Mouse (Mus musculus) CD4-positive, CD25-positive, alpha-beta regulatory T cell, adult 2 months (primary cell): ENCODE results near the gene Pbxip1.

ENCODE experiments used
- DNase-seq: peaks from one replicate; pipeline ENCODE4 v3.0.0-alpha.2; 2012; ENCODE audit warnings: low read depth, low spot score

Gene Pbxip1

DNA sequence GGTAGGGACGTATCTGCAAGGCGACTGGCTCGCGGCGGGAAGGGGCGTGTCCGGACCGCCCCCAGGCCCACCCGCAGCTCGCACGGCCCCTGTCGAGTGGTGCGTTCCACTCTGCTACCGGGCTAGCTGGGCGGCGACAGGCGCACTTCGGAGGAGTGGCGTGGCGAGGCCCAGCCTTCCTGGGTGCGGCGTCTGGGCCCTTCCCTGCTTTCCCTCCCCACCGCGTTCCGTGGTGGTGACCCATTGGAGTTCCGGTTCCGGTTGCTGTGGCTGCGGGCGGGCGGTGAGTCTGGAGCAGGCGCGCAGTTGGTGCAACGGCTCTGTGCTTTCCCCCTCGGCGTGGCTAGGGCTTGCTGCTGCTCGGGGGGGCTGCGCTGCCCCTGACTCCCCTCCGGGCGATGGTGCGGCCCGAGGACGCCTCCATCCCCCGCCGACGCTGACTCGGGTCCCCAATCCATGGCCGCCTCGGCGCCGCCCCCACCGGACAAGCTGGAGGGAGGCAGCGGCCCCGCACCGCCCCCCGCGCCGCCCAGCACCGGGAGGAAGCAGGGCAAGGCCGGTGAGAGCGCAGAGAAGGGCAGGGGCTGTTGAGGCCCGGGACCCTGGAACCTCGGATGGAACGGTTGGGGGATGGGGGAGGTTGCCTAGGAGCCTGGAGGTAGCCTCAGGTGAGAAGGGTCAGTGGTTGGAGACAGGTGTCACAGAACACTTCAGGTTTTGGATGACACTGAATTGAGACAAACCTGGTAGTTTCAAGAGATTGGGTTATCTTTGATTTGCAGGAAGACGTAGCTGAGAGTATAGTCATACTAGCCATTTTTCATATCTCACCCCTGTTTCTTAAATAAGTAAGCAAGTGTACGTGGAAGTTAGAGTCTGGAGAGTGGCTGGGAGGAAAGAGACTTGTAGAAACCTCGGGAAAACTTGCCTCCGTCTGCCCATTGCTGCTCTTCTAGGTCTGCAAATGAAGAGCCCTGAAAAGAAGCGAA is 6.0 kb upstream of the Pbxip1 start, which contains the start of gene Pygo2:
Pygo2 (plus strand) TSS at position 44 of the 989 bp plus-strand sequence.
- peak; percentile 96 for DNase-seq

- no peak for DNase-seq
Measured at GRCm38 (mm10) chr3:89432606-89433005, 3.9 kb upstream of the Pbxip1 start.

DNA sequence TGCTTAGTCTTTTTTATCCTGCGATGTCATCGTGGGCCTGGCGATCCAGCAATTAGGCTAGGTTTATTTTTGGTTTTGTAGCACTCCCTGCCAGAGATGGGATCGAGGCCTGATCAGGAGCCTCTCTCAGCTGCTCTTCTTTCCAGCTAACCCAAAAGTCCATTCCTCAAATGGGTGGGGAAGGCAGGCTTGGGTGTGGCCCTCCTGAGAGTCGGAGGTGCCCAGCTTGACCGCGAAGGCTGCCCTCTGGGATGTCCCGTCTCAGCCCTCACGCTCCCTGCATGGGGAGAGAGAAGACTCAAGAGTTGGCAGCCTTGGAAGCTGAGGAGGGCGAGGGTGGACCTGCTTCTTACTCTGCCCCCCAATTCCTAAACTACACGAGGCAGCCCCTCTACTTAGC is 2.0 kb upstream of the Pbxip1 start:
- DNase-seq = no peak

DNA sequence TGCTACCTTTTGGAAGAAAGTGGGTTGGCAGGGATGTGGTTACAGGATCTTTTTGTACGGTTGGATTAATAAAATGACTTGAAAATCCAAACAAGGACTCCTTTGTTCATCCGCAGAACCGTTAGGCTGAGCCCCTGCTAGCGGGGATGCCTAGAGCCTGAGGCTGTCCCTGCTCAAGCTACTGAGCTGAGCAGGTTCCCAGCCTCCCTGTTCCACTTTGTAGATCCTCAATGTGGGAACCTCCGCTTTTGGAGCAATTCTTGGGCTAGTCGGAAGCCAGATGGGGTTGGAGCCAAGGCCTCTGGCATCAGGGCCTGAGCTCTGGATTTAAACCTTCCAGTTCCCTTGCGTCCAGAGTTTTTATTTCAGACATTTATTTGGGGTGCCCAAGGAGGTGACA is 1.5 kb upstream of the Pbxip1 start:
- no peak for DNase-seq

- peak; percentile 77 for DNase-seq
Measured at GRCm38 (mm10) chr3:89437269-89437668, 763 bp downstream of the Pbxip1 start.

- no peak for DNase-seq
Measured at GRCm38 (mm10) chr3:89440691-89441090, 4.2 kb downstream of the Pbxip1 start.

GRCm38 (mm10) chr3:89448720-89449537 is 12.4 kb downstream of the Pbxip1 start:
- DNase-seq = peak; percentile 53

GRCm38 (mm10) chr3:89449541-89449940 is 13.0 kb downstream of the Pbxip1 start:
- DNase-seq = peak; percentile 86

GRCm38 (mm10) chr3:89451916-89452315 is 15.4 kb downstream of the Pbxip1 start:
- no peak for DNase-seq

GRCm38 (mm10) chr3:89454401-89455177 is 18.1 kb downstream of the Pbxip1 start, which contains the start of gene Pmvk:
Pmvk (plus strand) TSS chr3:89454541.
- no peak for DNase-seq

DNA sequence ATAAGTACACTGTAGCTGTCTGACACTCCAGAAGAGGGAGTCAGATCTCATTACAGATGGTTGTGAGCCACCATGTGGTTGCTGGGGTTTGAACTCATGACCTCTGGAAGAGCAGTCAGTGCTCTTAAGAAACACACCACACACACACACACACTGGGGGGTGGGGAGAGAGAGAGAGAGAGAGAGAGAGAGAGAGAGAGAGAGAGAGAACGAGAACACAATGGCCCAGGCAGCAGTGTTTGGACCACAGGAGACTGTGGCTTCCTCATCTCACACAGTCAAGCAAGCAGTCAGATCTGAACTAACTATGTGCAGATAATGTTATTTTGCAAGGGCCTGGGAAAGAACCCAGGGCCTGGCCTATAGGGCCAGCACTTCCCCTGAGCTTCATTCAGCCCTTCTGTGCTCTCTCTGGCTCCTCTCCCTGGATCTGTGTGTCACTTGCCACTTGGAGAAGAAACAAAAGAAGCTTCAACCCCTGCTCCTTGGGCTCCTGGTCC is 19.3 kb downstream of the Pbxip1 start:
- no peak for DNase-seq

GRCm38 (mm10) chr3:89456726-89457665 is 20.5 kb downstream of the Pbxip1 start:
- DNase-seq = peak; percentile 92

GRCm38 (mm10) chr3:89458372-89458964 is 22.0 kb downstream of the Pbxip1 start:
- DNase-seq = no peak

DNA sequence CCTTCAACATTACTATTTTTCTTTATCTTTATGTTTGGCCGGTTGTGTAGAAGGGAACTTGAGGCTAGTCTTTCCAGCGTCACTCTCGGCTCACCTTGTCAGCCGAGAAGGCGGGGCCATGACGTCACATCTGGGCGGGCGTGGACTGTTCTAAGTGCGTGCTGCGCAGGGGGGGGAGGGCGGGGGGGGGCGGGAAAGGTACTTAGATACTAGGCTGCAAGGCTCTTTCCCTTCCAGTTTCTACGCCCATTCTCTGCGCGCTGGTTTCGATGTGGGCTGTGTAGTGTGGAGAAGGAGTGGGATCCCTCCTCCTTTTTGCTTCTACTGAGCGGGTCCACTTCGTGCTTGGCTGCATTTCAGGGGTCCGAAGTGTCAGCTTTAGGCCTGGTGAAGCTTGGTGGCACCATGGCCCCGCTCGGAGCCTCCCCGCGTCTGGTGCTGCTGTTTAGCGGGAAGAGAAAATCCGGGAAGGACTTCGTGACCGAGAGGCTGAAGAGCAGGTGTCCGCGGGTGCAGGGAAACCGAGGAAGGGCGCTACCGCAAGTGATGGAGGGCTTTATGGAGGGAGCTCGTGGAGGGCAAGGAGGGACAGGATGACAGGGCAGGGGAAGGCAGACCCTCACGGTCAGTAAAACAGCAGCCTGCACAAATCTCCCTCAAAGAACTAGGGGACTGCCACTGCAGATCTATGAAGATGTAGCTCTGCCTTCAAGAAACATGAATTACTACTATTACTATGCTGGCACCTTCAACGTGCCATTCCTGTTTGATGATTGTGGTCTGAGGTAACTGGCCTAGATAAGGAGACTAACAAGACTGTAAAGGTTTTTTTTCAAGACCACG is 22.7 kb downstream of the Pbxip1 start:
- DNase-seq = peak; percentile 98

- no peak for DNase-seq
Measured at GRCm38 (mm10) chr3:89468268-89468667, 31.8 kb downstream of the Pbxip1 start.

- DNase-seq = no peak
Measured at GRCm38 (mm10) chr3:89472280-89472679, 35.8 kb downstream of the Pbxip1 start.

DNA sequence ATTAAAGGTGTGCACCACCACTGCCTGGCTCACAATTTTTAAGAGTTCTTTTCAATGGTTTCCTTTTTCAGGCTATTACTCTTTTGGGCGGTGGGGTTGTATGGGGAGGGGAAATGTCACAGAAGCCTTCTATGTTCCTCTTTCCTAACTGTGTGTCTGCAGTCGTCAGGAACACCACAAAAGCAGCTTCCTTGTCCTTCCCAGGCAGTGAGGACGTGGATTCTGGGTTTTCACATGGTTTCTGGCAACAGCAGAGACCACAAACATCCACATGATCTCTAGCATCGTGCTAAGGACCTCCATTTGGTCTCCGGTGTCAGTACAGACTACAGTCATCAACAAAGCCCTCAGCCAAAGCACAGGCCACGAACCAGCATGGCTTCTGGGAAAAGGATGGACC is 37.3 kb downstream of the Pbxip1 start:
- no peak for DNase-seq

GRCm38 (mm10) chr3:89479055-89479454 is 42.5 kb downstream of the Pbxip1 start:
- DNase-seq = no peak

DNA sequence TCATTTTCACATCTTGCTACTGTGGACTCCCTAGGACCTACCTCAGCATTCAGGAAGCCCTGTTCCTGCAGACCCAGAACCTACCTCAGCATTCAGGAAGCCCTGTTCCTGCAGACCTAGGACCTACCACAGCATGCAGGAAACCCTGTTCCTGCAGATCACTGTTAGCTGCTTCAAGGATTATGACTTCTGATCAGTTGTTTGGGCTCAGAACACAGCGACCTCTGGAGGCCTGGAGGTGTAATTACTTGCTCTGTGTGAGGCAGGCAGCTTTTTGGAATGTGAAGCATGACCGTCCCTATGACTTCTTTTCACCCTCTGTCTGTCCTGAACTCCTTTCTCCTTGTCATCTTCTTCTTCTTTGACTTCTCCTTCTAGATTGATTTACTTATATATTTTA is 45.0 kb downstream of the Pbxip1 start:
- peak; percentile 75 for DNase-seq
